Mouse (Mus musculus): ENCODE measurements around the gene Rab40c.

DNA sequence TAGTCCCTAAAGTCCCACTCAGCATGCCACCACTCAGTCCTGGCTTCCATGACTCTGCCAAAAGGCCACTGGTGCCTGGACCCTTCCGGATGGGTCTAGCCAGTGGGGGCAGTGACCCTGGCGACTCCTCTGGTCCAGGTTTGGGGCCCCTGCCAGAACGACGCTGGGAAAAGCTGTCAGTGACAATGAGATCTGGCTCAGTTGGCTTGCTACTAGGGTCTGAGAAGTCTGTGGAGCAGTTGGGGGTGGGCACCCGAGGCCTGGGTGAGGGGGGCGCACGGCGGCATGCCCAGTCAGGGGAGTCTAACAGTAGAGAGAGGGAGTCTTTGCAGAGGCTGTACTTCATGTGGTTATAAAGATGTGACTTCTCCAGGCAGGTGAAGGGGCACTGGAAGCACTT lies 28.5 kb upstream of the Rab40c start:
- no peak for TF ChIP-seq POLR2A (IDR thresholded peaks at IDR 0.05; ENCODE audit: insufficient read length, low read depth)
- TF ChIP-seq USF1 (IDR thresholded peaks at IDR 0.05; ENCODE audit: low read depth): no peak
